Mouse (Mus musculus) activated CD4-positive, CD25-positive, alpha-beta regulatory T cell (primary cell): ENCODE data around the gene Notch2. TPM values are rescaled to one million over a fixed set of nuclear protein-coding genes. Genes with fewer than 3 reads are reported as not detected.

Experiments
- polyA plus RNA-seq, 2 experiments: library from polyadenylated mRNA; unstranded; fragments of 100-300 nt; shearing (Covaris generic); gene quantifications; one replicate each; pipeline ENCODE4 v1.2.1; 2017

Notch2 gene
- 10 to 100 TPM; 14.4 to 25.9 TPM for polyA plus RNA-seq

GRCm38 (mm10) chr3:98013401-98014281, at the start of gene Notch2:
Notch2 (plus strand) TSS chr3:98013527.

GRCm38 (mm10) chr3:98160330-98160729, 147.0 kb downstream of the Notch2 start, which contains the start of gene Adam30:
Adam30 (plus strand) TSS chr3:98160630.

Other genes with a start within 250 kb of the Notch2 start
- 10 to 100 TPM in 1 of 2 experiments, 1 to 10 TPM in 1; 7.6 to 14.4 TPM for gene Pde4dip, start 124.8 kb upstream of the Notch2 start, polyA plus RNA-seq
- 10 to 100 TPM; 88.0 to 94.1 TPM for gene Sec22b, start 112.3 kb upstream of the Notch2 start, polyA plus RNA-seq
- not detected for gene Adam30, start 147.1 kb downstream of the Notch2 start, polyA plus RNA-seq
- gene Reg4, start 208.6 kb downstream of the Notch2 start, polyA plus RNA-seq = not detected